Mouse (Mus musculus) heart, embryonic 10.5 days (tissue): Measurements from ENCODE around the gene Cldn12. TPM values are rescaled to one million over a fixed set of nuclear protein-coding genes. Genes with fewer than 3 reads are reported as not detected.
A peak's percentile ranks its signal among the peaks of the same experiment; 100 is the strongest.

Experiments
- DNase-seq: peaks from one replicate; pipeline ENCODE4 v3.0.0-alpha.2; 2017; ENCODE audit warnings: low spot score
- H3K27ac ChIP-seq: fragments of 300-500 bp; sonication (generic); 2 replicates; pipeline ENCODE4 v1.5.1; 2016; ENCODE audit warnings: mild to moderate bottlenecking
- H3K27me3 ChIP-seq: fragments of 300-500 bp; sonication (generic); 2 replicates; pipeline ENCODE4 v1.6.1; 2016; ENCODE audit warnings: mild to moderate bottlenecking; ENCODE audit not compliant: poor library complexity, insufficient read depth, severe bottlenecking
- H3K36me3 ChIP-seq: fragments of 300-500 bp; sonication (generic); 2 replicates; pipeline ENCODE4 v1.6.1; 2016; ENCODE audit warnings: mild to moderate bottlenecking, moderate library complexity
- H3K4me1 ChIP-seq: fragments of 300-500 bp; sonication (generic); 2 replicates; pipeline ENCODE4 v1.6.1; 2016; ENCODE audit warnings: mild to moderate bottlenecking
- H3K4me3 ChIP-seq: fragments of 300-500 bp; sonication (generic); 2 replicates; pipeline ENCODE4 v1.5.1; 2016; ENCODE audit warnings: mild to moderate bottlenecking, moderate library complexity
- H3K9me3 ChIP-seq: fragments of 300-500 bp; sonication (generic); 2 replicates; pipeline ENCODE4 v1.6.1; 2016; ENCODE audit warnings: mild to moderate bottlenecking, moderate library complexity
- WGBS: fragments of 180-500 bp; shearing (Covaris S2); methylation state at CpG from one replicate; pipeline ENCODE4 v1.1.7; 2016; 5-methylcytosine and 5-hydroxymethylcytosine counted together
- polyA plus RNA-seq: library from polyadenylated mRNA; unstranded; fragments of >200 nt; fragmentation: Nextera tagmentation; extraction: Ambion mirVana; gene quantifications from 2 replicates; pipeline ENCODE4 v1.2.1, GENCODE M21; 2016

Gene Cldn12
- polyA plus RNA-seq, 1 experiment from 2014 or later: 27.4 TPM

DNA sequence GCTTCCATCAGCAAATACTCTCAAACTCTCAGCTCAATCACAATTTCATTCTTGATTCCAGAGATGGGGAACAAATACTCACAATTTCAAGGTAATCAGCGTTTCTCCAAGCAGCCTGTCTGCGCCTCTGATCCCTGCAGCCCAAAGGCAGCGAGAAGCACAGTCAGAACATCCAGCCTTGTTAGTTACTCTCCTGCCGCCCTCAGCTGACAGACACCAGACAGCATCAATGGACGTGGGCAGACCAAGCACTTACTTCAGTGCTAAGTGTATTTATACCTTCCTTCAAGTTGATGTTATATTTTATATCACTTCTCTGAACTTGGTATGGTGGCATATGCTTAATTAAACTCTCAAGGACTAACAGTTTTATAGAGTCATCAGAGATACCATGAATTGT is 3.8 kb downstream of the Cldn12 start:
- Histone ChIP-seq H3K4me1 (peaks cover 10% of the 10 kb centered on the region; the same call in 1 of the 2 replicates), H3K36me3 (peaks cover 32% of the 10 kb centered on the region), H3K9me3 (no peaks in the 10 kb centered on the region), H3K27ac (no peak overlapping the region), H3K4me3 (no peak overlapping the region), H3K27me3 (no peaks in the 10 kb centered on the region)
- WGBS: 58% methylated on average over 5 of the region's 5 CpGs
- no peak for DNase-seq

DNA sequence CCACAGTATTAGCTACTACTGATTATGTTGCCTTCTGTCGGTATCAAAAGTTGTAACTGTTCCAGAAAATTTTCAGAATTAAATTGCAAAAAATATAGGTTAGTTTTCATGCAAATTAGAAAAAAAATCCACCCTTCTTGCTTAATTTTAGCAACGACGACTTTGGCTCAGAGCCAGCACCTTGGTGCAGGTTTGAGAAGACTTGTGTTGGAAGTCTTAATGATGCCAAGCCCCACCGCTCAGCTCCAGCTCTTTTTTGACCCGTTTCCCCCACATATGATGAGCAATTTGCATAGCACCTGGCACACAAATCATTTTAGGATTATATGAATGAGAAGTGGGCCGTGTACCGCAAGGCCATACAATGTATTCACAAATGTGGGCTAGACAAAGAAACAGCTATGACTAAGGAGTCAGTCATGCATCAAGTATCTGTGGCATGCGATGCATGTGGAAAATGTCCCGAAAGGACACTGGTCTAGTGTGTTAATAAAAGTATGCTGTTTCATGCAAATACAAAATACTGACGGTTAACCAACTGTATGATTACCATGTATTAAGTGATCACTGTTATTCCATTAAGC is 4.4 kb downstream of the Cldn12 start:
- WGBS: 75% methylated on average over 10 of the region's 10 CpGs
- no peak for DNase-seq
- H3K27me3 ChIP-seq: no peaks in the 10 kb centered on the region

DNA sequence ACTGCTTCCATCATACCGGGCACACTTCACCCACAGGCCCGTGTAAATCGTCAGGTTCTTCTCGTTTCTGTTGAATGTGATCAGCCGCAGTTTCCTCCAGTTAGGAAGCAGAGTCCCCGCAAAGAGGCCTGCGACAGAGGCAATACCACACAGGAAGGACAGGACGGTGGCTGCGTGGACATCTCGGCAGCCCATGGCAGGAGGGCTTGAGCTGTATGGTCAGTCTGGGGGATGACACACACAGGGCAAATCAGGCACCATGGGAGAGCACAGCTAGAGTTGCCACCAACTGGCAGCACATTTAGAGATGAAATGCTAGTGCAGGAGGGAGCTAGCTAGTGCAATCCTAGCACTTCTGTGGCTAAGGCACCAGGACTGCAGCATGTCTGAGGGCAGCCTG is 6.5 kb downstream of the Cldn12 start:
- H3K4me1 ChIP-seq: peaks cover 6% of the 10 kb centered on the region; the same call in 1 of the 2 replicates
- no peak overlapping the region for H3K4me3 ChIP-seq
- H3K27me3 ChIP-seq: no peaks in the 10 kb centered on the region
- no peak for DNase-seq
- no peak overlapping the region for H3K27ac ChIP-seq
- WGBS: 80% methylated on average over 10 of the region's 10 CpGs
- H3K9me3 ChIP-seq: no peaks in the 10 kb centered on the region
- H3K36me3 ChIP-seq: peaks cover 35% of the 10 kb centered on the region

More for the DNA sequence above, 4.4 kb downstream of the Cldn12 start:
- H3K4me3 ChIP-seq: no peak overlapping the region
- H3K36me3 ChIP-seq: peaks cover 32% of the 10 kb centered on the region
- no peak overlapping the region for H3K27ac ChIP-seq
- H3K4me1 ChIP-seq: peaks cover 10% of the 10 kb centered on the region; the same call in 1 of the 2 replicates
- H3K9me3 ChIP-seq: no peaks in the 10 kb centered on the region

DNA sequence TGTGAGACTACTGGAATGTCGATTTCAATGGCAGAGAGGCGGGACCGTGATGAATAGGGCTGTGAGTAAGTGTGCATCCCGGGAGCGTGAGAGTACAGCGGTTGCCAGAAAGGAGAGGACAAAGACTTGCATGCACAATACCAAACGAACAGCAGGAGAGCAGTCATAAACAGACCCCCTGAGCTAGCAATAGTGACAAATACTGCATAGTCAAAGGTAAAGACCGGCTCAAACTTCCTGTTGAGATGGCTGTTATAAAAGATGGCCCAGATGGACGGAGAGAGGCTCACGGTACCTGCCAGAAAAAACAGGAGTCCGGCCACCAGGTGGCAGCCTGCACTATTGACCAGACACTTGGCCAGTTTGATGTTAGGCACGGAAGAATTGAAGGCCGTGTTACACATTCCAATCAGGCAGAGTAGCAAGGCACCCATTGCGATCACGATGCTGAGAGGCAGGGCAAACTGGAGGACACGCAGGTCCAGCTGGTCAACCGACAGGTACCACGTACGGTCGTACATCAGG is 7.0 kb downstream of the Cldn12 start:
- WGBS: 66% methylated on average over 20 of the region's 20 CpGs
- Histone ChIP-seq H3K27ac (no peak overlapping the region), H3K27me3 (no peaks in the 10 kb centered on the region), H3K9me3 (no peaks in the 10 kb centered on the region), H3K4me1 (peaks cover 6% of the 10 kb centered on the region; the same call in 1 of the 2 replicates), H3K4me3 (no peak overlapping the region), H3K36me3 (peaks cover 35% of the 10 kb centered on the region)
- DNase-seq: peak; percentile 79

DNA sequence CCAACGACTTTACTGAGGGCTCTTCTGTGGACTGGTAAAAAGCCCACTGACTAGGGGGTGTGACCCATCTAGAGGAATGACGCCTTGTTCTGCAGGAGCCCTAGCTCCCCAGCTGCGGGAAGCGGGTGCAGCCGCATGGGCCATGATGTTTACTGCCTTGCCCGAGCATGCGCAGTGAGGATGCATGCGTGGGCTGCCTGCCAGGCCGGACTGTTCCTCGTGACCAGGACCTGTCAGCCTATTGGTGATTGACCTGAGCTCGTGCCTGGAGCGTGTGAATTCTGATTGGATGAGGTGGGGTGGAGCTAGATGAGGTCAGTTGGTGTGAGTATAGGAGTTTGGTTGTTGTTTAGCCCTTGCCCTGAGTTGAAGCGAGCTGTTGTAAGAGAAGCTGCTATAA is 10.3 kb downstream of the Cldn12 start:
- WGBS: 89% methylated on average over 13 of the region's 13 CpGs
- H3K4me1 ChIP-seq: no peaks in the 10 kb centered on the region
- H3K36me3 ChIP-seq: peaks cover 26% of the 10 kb centered on the region
- H3K4me3 ChIP-seq: no peak overlapping the region
- DNase-seq: no peak
- no peak overlapping the region for H3K27ac ChIP-seq
- H3K9me3 ChIP-seq: no peaks in the 10 kb centered on the region
- no peaks in the 10 kb centered on the region for H3K27me3 ChIP-seq

DNA sequence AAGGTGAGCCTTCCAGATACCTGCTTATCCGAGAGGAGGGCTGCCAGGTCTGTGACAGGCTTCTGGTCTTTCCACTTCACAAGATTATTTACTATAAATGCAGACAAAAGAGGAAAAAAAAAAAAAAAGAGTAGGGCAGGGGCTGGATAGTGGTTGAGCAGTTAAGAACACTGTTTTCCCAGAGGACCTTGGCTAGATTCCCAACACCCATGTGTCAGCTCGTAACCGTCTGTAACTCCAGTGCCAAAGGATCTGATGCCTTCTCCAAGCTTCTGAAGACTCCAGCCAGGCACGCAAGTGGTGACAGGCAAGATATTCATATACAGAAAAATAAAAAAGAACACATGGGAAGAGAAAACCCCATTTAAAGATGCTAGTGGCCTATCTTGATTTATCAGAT is 11.4 kb downstream of the Cldn12 start:
- Histone ChIP-seq H3K4me3 (no peak overlapping the region), H3K36me3 (peaks cover 23% of the 10 kb centered on the region; the same call in 1 of the 2 replicates), H3K9me3 (no peaks in the 10 kb centered on the region), H3K27ac (no peak overlapping the region), H3K27me3 (no peaks in the 10 kb centered on the region), H3K4me1 (no peaks in the 10 kb centered on the region)
- no peak for DNase-seq
- WGBS: 88% methylated on average over 4 of the region's 4 CpGs

DNA sequence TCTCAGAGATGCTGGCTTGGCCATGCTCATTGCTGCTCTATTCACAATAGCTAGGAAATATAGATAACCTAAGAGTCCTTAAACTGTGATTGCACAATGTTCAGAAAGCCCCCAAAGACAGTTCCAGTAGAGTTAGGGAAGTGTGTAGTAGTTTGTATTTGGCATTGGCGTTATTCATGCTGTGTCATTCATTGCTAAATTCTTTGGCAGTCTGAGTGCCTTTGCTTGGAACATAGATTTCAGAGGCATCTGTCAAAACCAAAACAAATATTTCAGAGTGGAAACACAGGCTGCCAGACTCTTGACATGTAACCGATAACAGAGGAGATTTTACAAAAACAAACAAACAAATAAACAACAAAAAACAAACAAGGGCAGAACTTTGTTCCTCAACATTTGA is 13.2 kb downstream of the Cldn12 start:
- no peaks in the 10 kb centered on the region for H3K27me3 ChIP-seq
- no peak for DNase-seq
- no peak overlapping the region for H3K27ac ChIP-seq
- H3K4me3 ChIP-seq: no peak overlapping the region
- H3K36me3 ChIP-seq: peaks cover 6% of the 10 kb centered on the region; the same call in 1 of the 2 replicates
- no peaks in the 10 kb centered on the region for H3K4me1 ChIP-seq
- WGBS: 84% methylated on average over 2 of the region's 2 CpGs
- no peaks in the 10 kb centered on the region for H3K9me3 ChIP-seq

DNA sequence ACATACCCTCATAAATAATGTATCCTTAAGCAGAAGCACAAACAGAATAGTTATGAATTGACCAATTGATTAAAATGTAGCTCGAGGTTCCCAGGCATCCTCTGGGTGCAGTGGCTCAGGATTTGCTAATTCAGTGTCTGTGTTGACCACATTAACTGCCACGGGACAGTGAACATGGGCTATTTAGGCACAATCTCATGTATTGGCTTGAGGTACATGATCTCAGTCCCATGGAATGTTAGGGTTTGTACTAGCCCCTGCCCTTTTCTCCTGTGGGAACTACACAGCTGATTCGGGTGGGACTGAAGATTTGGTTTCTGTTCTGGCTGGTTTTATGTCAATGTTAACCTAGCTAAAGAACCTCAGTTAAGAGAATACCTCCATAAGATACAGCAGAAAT is 18.4 kb downstream of the Cldn12 start:
- no peaks in the 10 kb centered on the region for H3K4me1 ChIP-seq
- no peak for DNase-seq
- no peak overlapping the region for H3K4me3 ChIP-seq
- 0 out of 2 replicates have a peak, but pooled peaks cover 5% of the 10 kb centered on the region for H3K27me3 ChIP-seq
- no peaks in the 10 kb centered on the region for H3K36me3 ChIP-seq
- H3K27ac ChIP-seq: no peak overlapping the region
- H3K9me3 ChIP-seq: no peaks in the 10 kb centered on the region
- 70% methylated on average over 3 of the region's 3 CpGs for WGBS

DNA sequence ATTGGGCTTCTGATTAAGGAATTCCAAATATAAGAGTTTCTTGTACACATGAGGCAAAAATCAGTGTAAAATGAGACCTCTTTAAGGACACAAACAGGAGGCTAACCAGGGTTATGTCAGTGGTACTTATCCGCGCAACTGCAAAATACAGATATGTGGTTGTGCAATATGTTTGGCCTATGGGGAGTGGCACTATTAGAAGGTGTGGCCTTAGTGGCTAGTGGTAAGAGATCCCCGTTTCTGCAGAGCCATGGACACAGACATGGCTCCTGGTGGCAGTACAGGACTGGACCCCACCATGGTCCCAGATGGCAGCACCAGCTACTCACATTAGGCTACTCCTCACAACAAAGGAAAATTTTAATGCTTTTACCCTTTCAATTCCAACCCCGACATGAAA is 19.7 kb downstream of the Cldn12 start:
- H3K9me3 ChIP-seq: no peaks in the 10 kb centered on the region
- DNase-seq: no peak
- no peaks in the 10 kb centered on the region for H3K4me1 ChIP-seq
- H3K36me3 ChIP-seq: no peaks in the 10 kb centered on the region
- 0 out of 2 replicates have a peak, but pooled peaks cover 5% of the 10 kb centered on the region for H3K27me3 ChIP-seq
- WGBS: 85% methylated on average over 4 of the region's 4 CpGs
- H3K27ac ChIP-seq: no peak overlapping the region
- H3K4me3 ChIP-seq: no peak overlapping the region

DNA sequence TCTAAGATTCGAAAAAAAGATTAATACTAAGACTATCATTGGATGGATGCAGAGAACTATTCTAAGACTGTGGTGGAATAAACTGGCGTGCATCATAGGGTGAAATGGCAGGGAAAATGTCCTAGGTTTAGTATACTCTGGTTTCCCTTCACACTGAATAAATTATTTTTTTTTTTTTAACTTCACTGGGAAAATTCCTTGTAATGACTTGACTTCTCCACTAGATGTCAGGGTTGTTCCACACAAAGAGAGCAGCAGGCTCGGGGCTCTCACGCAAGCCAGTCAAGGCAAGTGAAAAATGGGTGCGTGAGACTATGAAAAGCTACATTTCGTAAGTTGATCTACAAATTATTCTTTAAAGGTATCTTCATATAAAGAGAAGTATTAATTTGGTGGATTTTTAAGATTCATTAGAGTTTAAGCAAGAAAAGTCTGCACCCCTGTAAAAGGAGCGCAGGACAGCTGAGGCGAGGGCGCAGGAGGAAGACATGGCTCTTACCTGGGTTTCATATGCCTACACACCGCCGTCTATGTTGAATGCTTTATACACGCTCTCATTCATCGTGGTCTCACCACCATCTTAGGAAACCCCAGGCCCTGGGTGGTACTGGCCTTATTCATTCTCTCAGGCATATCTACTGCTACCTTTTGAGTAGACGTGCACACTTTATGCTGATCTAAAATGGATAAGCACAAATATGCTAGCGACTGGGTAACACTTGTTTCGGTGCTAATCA is 20.3 kb downstream of the Cldn12 start:
- DNase-seq: no peak
- no peaks in the 10 kb centered on the region for H3K36me3 ChIP-seq
- no peak overlapping the region for H3K27ac ChIP-seq
- H3K4me1 ChIP-seq: no peaks in the 10 kb centered on the region
- 38% methylated on average over 16 of the region's 16 CpGs for WGBS
- H3K9me3 ChIP-seq: no peaks in the 10 kb centered on the region
- 0 out of 2 replicates have a peak, but pooled peaks cover 5% of the 10 kb centered on the region for H3K27me3 ChIP-seq
- no peak overlapping the region for H3K4me3 ChIP-seq

DNA sequence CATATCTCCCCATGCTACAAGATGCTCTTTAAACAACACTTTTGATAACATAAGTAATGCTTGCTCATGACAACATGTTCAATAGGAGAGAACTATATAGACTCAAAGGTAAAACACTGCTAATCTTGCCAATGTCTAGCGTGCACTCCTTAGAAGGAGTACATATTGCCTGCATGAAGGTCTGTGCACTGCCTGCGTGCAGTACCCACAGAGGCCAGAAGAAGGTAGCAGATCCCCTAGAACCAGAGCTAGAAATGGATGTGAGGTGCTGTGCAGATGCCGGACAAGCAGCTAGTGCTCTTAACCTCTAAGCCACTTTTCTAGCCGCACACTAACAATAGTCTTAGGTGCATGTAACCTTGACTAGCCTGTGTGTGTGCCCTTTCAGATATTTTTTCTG is 22.6 kb downstream of the Cldn12 start:
- no peak for DNase-seq
- no peaks in the 10 kb centered on the region for H3K9me3 ChIP-seq
- 0 out of 2 replicates have a peak, but pooled peaks cover 5% of the 10 kb centered on the region for H3K27me3 ChIP-seq
- no peak overlapping the region for H3K4me3 ChIP-seq
- H3K4me1 ChIP-seq: no peaks in the 10 kb centered on the region
- 85% methylated on average over 4 of the region's 4 CpGs for WGBS
- no peaks in the 10 kb centered on the region for H3K36me3 ChIP-seq
- no peak overlapping the region for H3K27ac ChIP-seq

DNA sequence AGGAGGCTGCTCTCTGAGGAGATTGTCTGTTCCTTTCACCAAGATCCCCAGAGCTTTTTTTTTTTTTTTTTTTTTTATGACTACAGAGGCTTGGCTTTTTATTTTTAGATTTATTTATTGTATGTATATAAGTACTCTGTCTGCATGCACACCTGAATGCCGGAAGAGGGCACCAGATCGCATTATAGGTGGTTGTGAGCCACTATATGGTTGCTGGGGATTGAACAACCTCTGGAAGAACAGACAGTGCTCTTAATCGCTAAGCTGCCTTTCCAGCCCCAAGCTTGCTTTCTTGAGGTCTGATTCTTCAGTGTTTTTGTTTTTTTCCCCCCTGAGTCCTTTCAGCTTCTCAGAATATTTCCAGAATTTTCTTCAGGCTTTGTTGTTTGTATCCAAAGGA is 28.7 kb downstream of the Cldn12 start:
- 56% methylated on average over 3 of the region's 3 CpGs for WGBS
- no peak for DNase-seq
- H3K27ac ChIP-seq: no peak overlapping the region
- no peaks in the 10 kb centered on the region for H3K27me3 ChIP-seq
- no peak overlapping the region for H3K4me3 ChIP-seq
- H3K36me3 ChIP-seq: no peaks in the 10 kb centered on the region
- no peaks in the 10 kb centered on the region for H3K9me3 ChIP-seq
- H3K4me1 ChIP-seq: no peaks in the 10 kb centered on the region

DNA sequence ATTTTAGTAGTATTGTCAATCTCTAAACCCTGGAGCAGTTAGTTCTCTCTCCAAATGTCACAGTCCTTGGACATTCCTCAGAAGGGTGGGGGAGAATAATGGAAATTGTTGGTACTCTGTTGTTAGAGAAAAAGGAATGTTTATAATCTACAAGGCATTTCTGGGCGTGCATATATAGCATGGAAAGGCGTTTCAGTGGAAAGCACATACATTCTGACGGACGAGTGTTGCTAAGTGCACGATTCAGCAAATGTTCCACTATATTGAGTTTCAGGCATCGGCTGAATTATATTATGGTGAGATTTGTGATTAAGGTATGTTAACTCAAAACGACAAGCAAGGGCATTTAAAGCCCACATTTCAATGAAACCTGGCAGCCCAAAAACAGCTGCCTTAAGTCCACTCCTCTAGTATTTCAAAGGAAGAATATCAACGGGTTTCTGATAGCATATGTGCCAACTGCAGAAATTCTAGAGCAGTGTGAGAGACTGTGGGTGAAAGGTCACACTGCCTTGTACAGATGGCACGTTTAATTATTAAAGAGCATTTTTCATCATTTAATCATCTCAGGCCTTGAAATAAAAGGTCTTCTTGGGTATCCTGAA is 31.4 kb downstream of the Cldn12 start:
- WGBS: 67% methylated on average over 9 of the region's 9 CpGs
- Histone ChIP-seq H3K4me1 (no peaks in the 10 kb centered on the region), H3K4me3 (no peak overlapping the region), H3K27me3 (no peaks in the 10 kb centered on the region), H3K36me3 (no peaks in the 10 kb centered on the region), H3K9me3 (no peaks in the 10 kb centered on the region), H3K27ac (no peak overlapping the region)
- DNase-seq: no peak
